In the genomic region with DNA sequence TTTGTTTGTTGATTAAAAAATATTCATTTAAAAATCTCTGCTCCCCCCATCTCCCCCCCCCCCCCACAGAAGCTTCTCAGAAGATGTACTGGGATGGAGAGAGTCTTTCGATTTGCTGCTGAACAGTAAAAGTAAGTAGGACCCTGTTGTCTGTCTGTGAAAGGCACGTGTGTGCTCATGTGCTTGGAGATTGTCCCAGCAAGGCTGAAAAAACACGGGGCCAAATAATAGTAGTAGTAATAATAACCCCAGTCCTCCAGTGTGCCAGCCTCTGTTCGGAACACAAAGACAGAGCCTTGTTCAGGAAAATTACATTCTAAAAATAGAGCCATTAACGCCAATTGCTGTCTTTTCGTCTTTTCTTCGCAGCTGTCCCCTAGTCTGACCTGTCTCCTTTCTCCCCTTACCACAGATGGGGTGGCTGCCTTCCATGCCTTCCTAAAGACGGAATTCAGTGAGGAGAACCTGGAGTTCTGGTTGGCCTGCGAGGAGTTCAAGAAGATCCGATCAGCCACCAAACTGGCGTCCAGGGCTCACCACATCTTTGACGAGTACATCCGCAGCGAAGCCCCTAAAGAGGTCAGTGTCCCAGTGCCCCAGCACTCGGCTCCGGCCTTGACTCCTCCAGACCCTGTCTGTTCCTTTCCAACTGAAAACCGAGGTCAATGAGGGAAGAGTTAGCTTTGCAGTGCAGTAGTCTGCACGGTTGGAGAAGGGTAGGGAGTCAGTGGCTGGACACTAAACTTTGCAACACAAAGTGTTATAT, we compare ENCODE assay signal across 9 mouse cellular contexts. TPM values are rescaled to one million over a fixed set of nuclear protein-coding genes. Genes with fewer than 3 reads are reported as not detected.
DNase-seq lines count a peak whose midpoint lies in the region; ATAC-seq lines count a peak whose summit lies in the region.
"Had no signal": no experiment of that assay in that cellular context is flagged by ENCODE, and none has a peak within 500 bp of the region (broad histone marks: within the 10 kb centered on the region; RNA-seq: fewer than 3 reads in every experiment).

No protein-coding gene starts in this region.

- H3K36me3 ChIP-seq in embryonic facial prominence, embryonic 14.5 days (ENCODE audit: control insufficient read depth, insufficient read depth, low read length), result peaks cover 5% of the 10 kb centered on the region; the same call in 1 of the 2 replicates
- H3K36me3 ChIP-seq in hindbrain, embryonic 16.5 days (ENCODE audit: control insufficient read depth, insufficient read depth, low read length), result no peaks in the 10 kb centered on the region
- peaks cover 13% of the 10 kb centered on the region; the same call in 1 of the 2 replicates for H3K36me3 ChIP-seq in neural tube, embryonic 12.5 days
- H3K36me3 ChIP-seq: G1E had no signal

- peaks cover 9% of the 10 kb centered on the region for H3K4me1 ChIP-seq in embryonic facial prominence, embryonic 14.5 days (ENCODE audit: control insufficient read depth, insufficient read depth, low read length)
- peaks cover 29% of the 10 kb centered on the region for H3K4me1 ChIP-seq in hindbrain, embryonic 16.5 days (ENCODE audit: control insufficient read depth, insufficient read depth, low read depth, low read length)
- peaks cover 51% of the 10 kb centered on the region for H3K4me1 ChIP-seq in neural tube, embryonic 12.5 days

- no peak for ATAC-seq in embryonic facial prominence, embryonic 14.5 days (ENCODE audit: low read depth)
- ATAC-seq in hindbrain, embryonic 16.5 days, result no peak
- ATAC-seq in neural tube, embryonic 12.5 days (ENCODE audit: low FRiP score, low read depth), result no peak

- no peak overlapping the region for H3K27ac ChIP-seq in embryonic facial prominence, embryonic 14.5 days (replicated peaks; ENCODE audit: low read depth, low read length)
- no peak overlapping the region for H3K27ac ChIP-seq in hindbrain, embryonic 16.5 days (ENCODE audit: low read depth, low read length)
- 0 out of 2 replicates have a peak overlapping the region, but pooled peaks have one; percentile 26 for H3K27ac ChIP-seq in neural tube, embryonic 12.5 days

- peak overlapping the region; percentile 72 for H3K4me2 ChIP-seq in embryonic facial prominence, embryonic 14.5 days (ENCODE audit: low read depth, low read length)
- H3K4me2 ChIP-seq in hindbrain, embryonic 16.5 days (ENCODE audit: low read length), result peak overlapping the region; percentile 91
- H3K4me2 ChIP-seq in neural tube, embryonic 12.5 days (replicated peaks), result peak overlapping the region; percentile 71

- peak overlapping the region; percentile 44 for H3K4me3 ChIP-seq in embryonic facial prominence, embryonic 14.5 days (ENCODE audit: low read depth, low read length)
- H3K4me3 ChIP-seq in hindbrain, embryonic 16.5 days (ENCODE audit: low read length), result peak overlapping the region; percentile 22
- H3K4me3 ChIP-seq in neural tube, embryonic 12.5 days, result peak overlapping the region; percentile 44

- no peaks in the 10 kb centered on the region for H3K9me3 ChIP-seq in embryonic facial prominence, embryonic 14.5 days (ENCODE audit: control insufficient read depth, low read length)
- no peaks in the 10 kb centered on the region for H3K9me3 ChIP-seq in hindbrain, embryonic 16.5 days (ENCODE audit: control insufficient read depth, low read length)
- no peaks in the 10 kb centered on the region for H3K9me3 ChIP-seq in neural tube, embryonic 12.5 days
- H3K9me3 ChIP-seq: G1E had no signal

- peak; percentile 24 for DNase-seq in kidney, postnatal 10 days
- no peak for DNase-seq in kidney, adult 9 months
- DNase-seq in embryonic facial prominence, embryonic 14.5 days (ENCODE audit: low spot score), result no peak
- DNase-seq in frontal cortex, postnatal 36 days (ENCODE audit: low spot score in 2 of 2), result no peak
- DNase-seq in B cell, adult 2 months, result no peak
- DNase-seq in layer of hippocampus, postnatal 14 days (ENCODE audit: low spot score in 2 of 2), result no peak

- peaks cover 6% of the 10 kb centered on the region; the same call in 1 of the 2 replicates for H3K27me3 ChIP-seq in embryonic facial prominence, embryonic 14.5 days (replicated peaks; ENCODE audit: control insufficient read depth, insufficient read depth, low read length)
- H3K27me3 ChIP-seq in hindbrain, embryonic 16.5 days (replicated peaks; ENCODE audit: control insufficient read depth, insufficient read depth, low read length), result no peaks in the 10 kb centered on the region
- H3K27me3 ChIP-seq in neural tube, embryonic 12.5 days (replicated peaks), result 0 out of 2 replicates have a peak, but pooled peaks cover 3% of the 10 kb centered on the region

- H3K9ac ChIP-seq in embryonic facial prominence, embryonic 14.5 days (ENCODE audit: low read depth, low read length), result peak overlapping the region; percentile 46; the same call in 1 of the 2 replicates
- H3K9ac ChIP-seq in hindbrain, embryonic 16.5 days (ENCODE audit: low read depth, low read length), result no peak overlapping the region
- peak overlapping the region; percentile 53 for H3K9ac ChIP-seq in neural tube, embryonic 12.5 days

- WGBS in embryonic facial prominence, embryonic 14.5 days, result 48% methylated on average over 18 of the region's 18 CpGs
- WGBS in hindbrain, embryonic 16.5 days, result 52% methylated on average over 18 of the region's 18 CpGs
- WGBS in neural tube, embryonic 12.5 days, result 56% methylated on average over 18 of the region's 18 CpGs

RNA-seq across cellular contexts. Expression of gene Rgs16, which starts 1.6 kb away (rescaled TPM):
- 7.6 and 9.3 TPM in 2 replicates for polyA plus RNA-seq in embryonic facial prominence, embryonic 14.5 days (2014; fragmentation: Nextera tagmentation; extraction: Ambion mirVana)
- 13.3 and 14.0 TPM in 2 replicates for polyA plus RNA-seq in hindbrain, embryonic 16.5 days (2015; fragmentation: Nextera tagmentation; extraction: Ambion mirVana)
- polyA plus RNA-seq in neural tube, embryonic 12.5 days (2016; fragmentation: Nextera tagmentation; extraction: Ambion mirVana), result 42.6 TPM in 2 replicates
- total RNA-seq in layer of hippocampus, postnatal 14 days (2021), result 1 to 10 TPM; 6.6 to 8.8 TPM
- total RNA-seq: G1E had no signal
- polyA plus RNA-seq: G1E had no signal

RNA-seq across cellular contexts. Expression of gene Rnasel, which starts 7.5 kb away (rescaled TPM):
- polyA plus RNA-seq in embryonic facial prominence, embryonic 14.5 days (2014; fragmentation: Nextera tagmentation; extraction: Ambion mirVana), result 12.6 and 13.1 TPM in 2 replicates
- 32.3 and 34.5 TPM in 2 replicates for polyA plus RNA-seq in hindbrain, embryonic 16.5 days (2015; fragmentation: Nextera tagmentation; extraction: Ambion mirVana)
- 35.6 and 37.8 TPM in 2 replicates for polyA plus RNA-seq in neural tube, embryonic 12.5 days (2016; fragmentation: Nextera tagmentation; extraction: Ambion mirVana)
- total RNA-seq in layer of hippocampus, postnatal 14 days (2021), result 10 to 100 TPM; 10.9 to 11.4 TPM
